Mouse (Mus musculus): ENCODE results near the gene Dnajc14.
"Not testable (repeated sequence)": the region's sequence is repeated elsewhere in the genome, so short reads cannot be mapped to it uniquely, and the experiment has no call there.

The Dnajc14 gene

GRCm38 (mm10) chr10:128821358-128822056 is 17.6 kb downstream of the Dnajc14 start, which contains the start of gene Ormdl2:
Gene Ormdl2 (minus strand): TSS chr10:128821645.
- peak; percentile 97 for DNase-seq (ENCODE audit: low spot score)

DNA sequence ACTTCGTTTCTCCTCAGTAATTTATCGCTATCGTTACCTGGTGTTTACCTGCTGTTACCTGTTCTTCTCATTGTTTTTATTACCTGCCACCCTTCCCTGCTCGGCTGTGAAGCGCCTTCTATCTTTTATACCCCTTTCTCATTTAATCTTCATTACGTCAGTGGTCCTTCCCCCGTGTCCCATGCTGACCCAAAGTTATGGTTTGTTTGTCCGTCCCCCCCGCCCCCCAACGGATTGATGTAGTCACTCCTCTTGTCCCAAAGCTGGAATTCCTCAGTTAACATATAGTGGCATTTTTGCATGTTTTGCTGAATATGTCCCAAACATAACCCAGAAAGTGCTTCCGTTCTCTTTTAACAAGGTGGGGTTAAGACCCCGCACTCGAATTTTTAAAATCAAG is 18.3 kb downstream of the Dnajc14 start:
- no peak for DNase-seq (ENCODE audit: low spot score)

GRCm38 (mm10) chr10:128823087-128823486 is 19.2 kb downstream of the Dnajc14 start:
- DNase-seq (ENCODE audit: low spot score), result not testable (repeated sequence)

GRCm38 (mm10) chr10:128823821-128824220 is 20.0 kb downstream of the Dnajc14 start:
- no peak for DNase-seq (ENCODE audit: low spot score)

DNA sequence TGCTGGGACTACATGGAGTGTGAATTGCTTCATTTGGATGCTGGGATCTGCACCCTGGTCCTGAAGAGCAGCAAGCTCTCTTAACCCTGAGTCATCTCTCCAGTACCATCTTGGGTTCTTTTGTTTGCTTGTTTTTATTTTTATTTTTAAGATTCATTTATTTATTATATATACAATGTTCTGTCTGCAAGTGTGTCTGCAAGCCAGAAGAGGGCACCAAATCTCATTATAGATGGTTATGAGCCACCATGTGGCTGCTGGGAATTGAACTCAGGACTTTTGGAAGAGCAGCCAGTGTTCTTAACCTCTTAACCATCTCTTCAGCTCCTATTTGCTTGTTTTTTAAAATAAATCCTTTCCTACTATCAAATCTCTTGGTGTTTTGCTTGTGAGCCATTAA is 33.5 kb downstream of the Dnajc14 start:
- DNase-seq (ENCODE audit: low spot score), result no peak

- no peak for DNase-seq (ENCODE audit: low spot score)
These were observed 35.6 kb downstream of the Dnajc14 start for GRCm38 (mm10) chr10:128839434-128839833.

DNA sequence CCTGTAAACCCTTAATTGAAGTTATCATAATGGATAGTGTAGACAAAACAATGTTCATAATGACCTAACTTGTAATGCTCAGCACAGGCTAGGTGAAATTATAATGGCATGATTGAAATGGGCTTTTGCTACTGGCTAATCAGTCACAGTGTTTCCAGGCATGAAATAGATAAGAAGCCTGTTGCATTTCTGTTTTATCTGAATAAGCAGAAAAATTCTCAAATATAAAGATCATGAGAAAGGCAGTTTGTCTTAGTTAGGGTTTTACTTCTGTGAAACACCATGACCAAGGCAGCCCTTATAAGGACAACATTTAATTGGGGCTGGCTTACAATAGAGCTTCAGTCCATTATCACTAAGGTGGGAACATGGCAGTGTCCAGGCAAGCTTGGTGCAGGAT is 36.8 kb downstream of the Dnajc14 start:
- DNase-seq (ENCODE audit: low spot score), result no peak

DNA sequence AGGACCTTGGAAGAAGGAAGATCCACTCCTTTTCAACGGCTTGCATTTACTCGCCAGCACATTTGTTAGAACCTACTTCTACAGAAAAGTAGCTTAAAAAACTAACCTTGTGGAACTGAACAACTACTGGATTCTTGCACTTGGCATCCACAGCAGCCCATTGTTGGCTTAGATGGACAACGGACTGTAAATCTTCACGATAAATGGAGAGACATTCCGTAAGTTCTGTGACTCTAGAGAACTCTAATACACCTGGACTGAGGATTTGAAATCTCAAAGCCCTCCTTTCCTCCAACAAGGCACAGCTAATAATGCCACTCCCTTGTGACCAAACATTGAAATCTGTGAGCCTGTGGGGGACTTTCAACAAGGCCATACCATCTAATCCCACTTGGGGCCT is 39.4 kb downstream of the Dnajc14 start:
- DNase-seq (ENCODE audit: low spot score), result no peak

DNA sequence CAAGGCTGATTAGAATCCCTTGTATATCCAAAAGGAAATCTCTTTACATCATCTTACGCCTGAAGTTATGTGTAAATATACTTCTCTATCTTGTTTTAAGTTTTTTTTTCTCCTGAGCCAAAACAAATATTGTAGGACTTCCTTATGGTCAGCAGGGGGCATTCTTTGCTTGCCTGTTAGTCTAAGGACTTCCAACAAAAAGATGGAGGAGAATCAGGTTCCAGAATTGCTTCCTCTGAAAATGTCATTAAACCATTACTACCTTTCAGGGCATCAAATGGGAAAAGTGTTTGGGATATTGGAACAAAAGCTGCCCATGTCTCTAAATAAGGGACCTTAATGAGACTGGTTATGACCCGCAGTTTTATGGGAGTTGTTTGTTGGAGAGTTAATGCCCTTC is 41.7 kb downstream of the Dnajc14 start:
- DNase-seq (ENCODE audit: low spot score), result no peak

- DNase-seq (ENCODE audit: low spot score), result no peak
These were observed 42.8 kb downstream of the Dnajc14 start for GRCm38 (mm10) chr10:128846664-128847063.

- DNase-seq (ENCODE audit: low spot score), result no peak
These were observed 44.6 kb downstream of the Dnajc14 start for GRCm38 (mm10) chr10:128848426-128848825.

DNA sequence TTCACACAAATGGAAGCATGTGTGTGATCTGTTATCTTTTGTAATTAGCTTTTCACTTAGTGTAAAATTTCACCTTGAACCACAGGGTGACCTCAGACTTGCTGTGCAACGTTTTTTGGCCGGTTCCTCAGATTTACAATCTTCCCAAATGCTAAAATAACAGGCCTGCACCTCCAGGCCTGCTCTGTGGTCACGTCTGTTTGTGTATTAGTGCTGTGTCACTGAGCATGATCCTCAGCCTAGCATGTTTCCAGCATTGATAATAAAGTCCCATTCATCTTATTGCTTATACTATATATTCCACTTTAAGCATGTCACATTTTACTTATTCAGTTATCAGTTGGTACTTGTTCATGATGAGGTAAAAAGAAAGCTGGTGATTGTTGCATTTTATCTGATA is 46.5 kb downstream of the Dnajc14 start:
- DNase-seq (ENCODE audit: low spot score), result no peak

DNA sequence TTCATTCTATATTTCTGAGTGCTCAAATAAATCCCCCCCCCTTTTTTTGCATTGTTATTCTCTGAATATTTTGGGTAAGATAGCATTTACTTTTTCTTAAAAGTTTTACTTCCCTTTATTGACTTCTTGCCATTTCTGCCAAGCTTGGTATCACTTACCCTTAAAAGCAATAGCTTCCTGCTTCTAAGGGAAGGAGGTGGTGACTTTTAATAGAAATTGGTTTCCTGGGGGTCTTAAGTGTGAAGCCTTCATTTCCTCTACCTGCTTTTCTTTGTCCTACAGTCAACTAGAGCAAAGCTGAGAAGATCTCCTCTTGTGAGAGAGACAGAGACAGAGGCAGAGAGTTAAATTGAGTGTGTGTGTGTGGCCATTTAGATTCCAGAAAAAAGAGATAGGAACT is 57.3 kb downstream of the Dnajc14 start:
- no peak for DNase-seq (ENCODE audit: low spot score)

- DNase-seq (ENCODE audit: low spot score), result no peak
These were observed 62.2 kb downstream of the Dnajc14 start for GRCm38 (mm10) chr10:128866042-128866441.

GRCm38 (mm10) chr10:128866518-128866917 is 62.7 kb downstream of the Dnajc14 start:
- DNase-seq (ENCODE audit: low spot score), result no peak
